Mouse (Mus musculus) Patski (cell line): ENCODE measurements around the gene Gabra5. TPM values are rescaled to one million over a fixed set of nuclear protein-coding genes. Genes with fewer than 3 reads are reported as not detected.

Source experiments
- ATAC-seq: fragments of 100-300 bp; one replicate; pipeline ENCODE4 v1.8.0; 2021
- CTCF ChIA-PET: fragments of 350-600 bp; sonication (Branson Sonifier 250); formaldehyde crosslinking; loops from one replicate; lab custom pipeline; 2022; ENCODE audit warnings: inconsistent platforms; lab: Charles Lee
- POLR2A ChIA-PET: fragments of 350-600 bp; sonication (Branson Sonifier 250); formaldehyde crosslinking; loops from one replicate; lab custom pipeline; 2022; ENCODE audit warnings: antibody characterized with exemption, inconsistent platforms; lab: Charles Lee
- DNase-seq: peaks from one replicate; pipeline ENCODE4 v3.0.0-alpha.2; 2011; ENCODE audit warnings: low read depth, low spot score
- H3K27me3 ChIP-seq: fragments of 371-371 bp; one replicate; pipeline ENCODE4 v1.5.1; 2021
- CTCF ChIP-seq: fragments of 100-300 bp; IDR thresholded peaks from one replicate; pipeline ENCODE4 v1.5.1; 2021
- in situ Hi-C: fragments of 300-500 bp; cut with MboI; formaldehyde crosslinking; loops from 3 replicates; pipeline ENCODE4 v1.11.1; 2018; ENCODE audit warnings: low pct_unique_long_range_greater_than_20kb, mixed read lengths
- polyA plus RNA-seq: library from polyadenylated mRNA; unstranded; gene quantifications from one replicate; pipeline ENCODE4 v1.2.3, GENCODE M21; 2021

Gabra5 gene
- polyA plus RNA-seq, result not detected

- no peak for DNase-seq
- POLR2A ChIA-PET, result no interaction called here
- H3K27me3 ChIP-seq, result peaks cover 20% of the 10 kb centered on the region
- in situ Hi-C loops, result no loop called here
- CTCF ChIA-PET, result no interaction called here
- TF ChIP-seq CTCF, result no peak
- no peak for ATAC-seq
Measured at GRCm38 (mm10) chr7:57509681-57510141, at the start of gene Gabra5. Gene Gabra5 (minus strand): TSS chr7:57510059.

GRCm38 (mm10) chr7:57538565-57538964, 28.7 kb upstream of the Gabra5 start:
- in situ Hi-C loops, result no loop called here
- ATAC-seq, result peak; percentile 60
- DNase-seq, result peak; percentile 12
- no peaks in the 10 kb centered on the region for H3K27me3 ChIP-seq
- POLR2A ChIA-PET, result no interaction called here
- TF ChIP-seq CTCF, result peak; percentile 67
- CTCF ChIA-PET, result interaction anchor here (1.1 kb wide), 1 partner anchor 26 kb away, joined by 4 read pairs; no protein-coding TSS in a partner anchor

GRCm38 (mm10) chr7:57532676-57533075, 22.8 kb upstream of the Gabra5 start:
- ATAC-seq (no peak), DNase-seq (no peak)
- POLR2A ChIA-PET, result no interaction called here
- in situ Hi-C loops, result no loop called here
- H3K27me3 ChIP-seq, result no peaks in the 10 kb centered on the region
- TF ChIP-seq CTCF, result no peak
- CTCF ChIA-PET, result no interaction called here

- in situ Hi-C loops, result no loop called here
- POLR2A ChIA-PET, result no interaction called here
- H3K27me3 ChIP-seq, result no peaks in the 10 kb centered on the region
- ATAC-seq (peak; percentile 92), DNase-seq (peak; percentile 47)
- CTCF ChIA-PET, result no interaction called here
- TF ChIP-seq CTCF, result no peak
Measured at GRCm38 (mm10) chr7:57529954-57530353, 20.1 kb upstream of the Gabra5 start.

- ATAC-seq (no peak), DNase-seq (peak; percentile 3)
- no peaks in the 10 kb centered on the region for H3K27me3 ChIP-seq
- no peak for TF ChIP-seq CTCF
- in situ Hi-C loops, result no loop called here
- ChIA-PET POLR2A (no interaction called here), CTCF (interaction anchor here (1.1 kb wide), 1 partner anchor 8 kb away, joined by 4 read pairs; no protein-coding TSS in a partner anchor)
Measured at GRCm38 (mm10) chr7:57529451-57529850, 19.6 kb upstream of the Gabra5 start.

GRCm38 (mm10) chr7:57512955-57513354, 3.1 kb upstream of the Gabra5 start:
- TF ChIP-seq CTCF, result no peak
- H3K27me3 ChIP-seq, result peaks cover 20% of the 10 kb centered on the region
- ATAC-seq (no peak), DNase-seq (no peak)
- POLR2A ChIA-PET, result no interaction called here
- in situ Hi-C loops, result no loop called here
- CTCF ChIA-PET, result interaction anchor here (0.8 to 1.8 kb wide), 4 partner anchors 9 to 31 kb away, joined by 3 to 6 read pairs (median 4); no protein-coding TSS in a partner anchor

GRCm38 (mm10) chr7:57508860-57509632, 813 bp downstream of the Gabra5 start:
- TF ChIP-seq CTCF, result no peak
- CTCF ChIA-PET, result no interaction called here
- in situ Hi-C loops, result no loop called here
- DNase-seq (no peak), ATAC-seq (no peak)
- POLR2A ChIA-PET, result no interaction called here
- peaks cover 20% of the 10 kb centered on the region for H3K27me3 ChIP-seq

- in situ Hi-C loops, result no loop called here
- no peak for DNase-seq
- ChIA-PET POLR2A (no interaction called here), CTCF (interaction anchor here (0.9 to 1.6 kb wide), 2 partner anchors 10 to 15 kb away, joined by 3 to 4 read pairs; no protein-coding TSS in a partner anchor)
- ATAC-seq, result no peak
- no peaks in the 10 kb centered on the region for H3K27me3 ChIP-seq
- TF ChIP-seq CTCF, result no peak
Measured at GRCm38 (mm10) chr7:57502809-57503208, 7.0 kb downstream of the Gabra5 start.

- in situ Hi-C loops, result no loop called here
- CTCF ChIA-PET, result no interaction called here
- ATAC-seq (no peak), DNase-seq (no peak)
- TF ChIP-seq CTCF, result no peak
- no peaks in the 10 kb centered on the region for H3K27me3 ChIP-seq
- POLR2A ChIA-PET, result no interaction called here
Measured at GRCm38 (mm10) chr7:57491795-57492194, 18.1 kb downstream of the Gabra5 start.

GRCm38 (mm10) chr7:57486907-57487306, 23.0 kb downstream of the Gabra5 start:
- TF ChIP-seq CTCF, result no peak
- no peaks in the 10 kb centered on the region for H3K27me3 ChIP-seq
- in situ Hi-C loops, result no loop called here
- DNase-seq, result no peak
- CTCF ChIA-PET, result no interaction called here
- ATAC-seq, result no peak
- POLR2A ChIA-PET, result no interaction called here

GRCm38 (mm10) chr7:57482896-57483295, 27.0 kb downstream of the Gabra5 start:
- ChIA-PET POLR2A (no interaction called here), CTCF (no interaction called here)
- H3K27me3 ChIP-seq, result no peaks in the 10 kb centered on the region
- no peak for TF ChIP-seq CTCF
- in situ Hi-C loops, result no loop called here
- ATAC-seq (no peak), DNase-seq (no peak)
